Mouse (Mus musculus): Measurements from ENCODE around the gene Crygd.

DNA sequence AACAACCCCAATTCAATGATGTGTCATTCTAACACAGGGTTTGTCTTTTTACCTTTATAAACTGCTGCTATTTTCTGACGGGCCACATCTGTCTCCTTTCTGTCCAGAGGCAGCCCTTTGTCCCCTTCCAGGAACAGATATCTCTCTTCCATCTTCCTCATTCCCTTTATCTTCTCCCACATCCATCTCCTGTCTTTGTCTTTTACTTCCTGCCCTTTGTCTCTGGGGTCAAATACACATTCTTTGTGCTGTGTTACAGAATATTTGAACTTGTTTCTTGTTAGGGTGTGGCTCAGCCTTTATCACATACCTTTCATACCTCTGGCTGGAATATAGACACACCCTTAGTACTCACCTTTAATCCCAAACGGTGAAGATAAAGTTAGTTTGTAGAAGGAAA is 25.7 kb downstream of the Crygd start:
- TF ChIP-seq EP300 (IDR thresholded peaks at IDR 0.05; ENCODE audit: insufficient read depth, low read depth, low read length) (no peak), CTCF (IDR thresholded peaks at IDR 0.05) (no peak)

Data from heart, adult 2 months (tissue).